Comparison of ENCODE assay signal across 8 mouse cellular contexts in genomic region chr2:35270531-35270984, GRCm38 (mm10). TPM values are rescaled to one million over a fixed set of nuclear protein-coding genes. Genes with fewer than 3 reads are reported as not detected.
DNase-seq lines count a peak whose midpoint lies in the region; ATAC-seq and TF ChIP-seq lines count a peak whose summit lies in the region.

No protein-coding gene starts in this region.

- no peaks in the 10 kb centered on the region for H3K27me3 ChIP-seq in C2C12 (ENCODE audit: control insufficient read depth, insufficient read depth, insufficient read length)
- no peaks in the 10 kb centered on the region for H3K27me3 ChIP-seq in embryonic facial prominence, embryonic 10.5 days (replicated peaks; ENCODE audit: low read depth, poor library complexity, severe bottlenecking)
- H3K27me3 ChIP-seq in heart, embryonic 10.5 days (ENCODE audit: insufficient read depth, poor library complexity, severe bottlenecking), result no peaks in the 10 kb centered on the region; the same call in 1 of the 2 replicates
- H3K27me3 ChIP-seq in kidney, embryonic 14.5 days (ENCODE audit: control insufficient read depth, insufficient read depth, low read length), result no peaks in the 10 kb centered on the region
- H3K27me3 ChIP-seq in liver, postnatal 0 days (ENCODE audit: insufficient read depth, low read length), result no peaks in the 10 kb centered on the region
- H3K27me3 ChIP-seq in neural tube, embryonic 11.5 days (ENCODE audit: control insufficient read depth, insufficient read depth, low read length), result no peaks in the 10 kb centered on the region

- H3K27ac ChIP-seq in embryonic facial prominence, embryonic 10.5 days (replicated peaks), result peak overlapping the region; percentile 54
- peak overlapping the region; percentile 71 for H3K27ac ChIP-seq in heart, embryonic 10.5 days
- no peak overlapping the region for H3K27ac ChIP-seq in kidney, embryonic 14.5 days (ENCODE audit: low read depth, low read length)
- H3K27ac ChIP-seq in liver, postnatal 0 days (ENCODE audit: low read depth), result no peak overlapping the region
- no peak overlapping the region for H3K27ac ChIP-seq in neural tube, embryonic 11.5 days (ENCODE audit: low read depth, low read length)

- DNase-seq in T-cell, adult 2 months (ENCODE audit: low spot score), result peak; percentile 62
- DNase-seq in embryonic facial prominence, embryonic 10.5 days (ENCODE audit: low spot score), result peak; percentile 73
- DNase-seq in heart, embryonic 10.5 days (ENCODE audit: low spot score), result peak; percentile 93
- DNase-seq in liver, postnatal 0 days, result peak; percentile 58
- peak; percentile 70 for DNase-seq in neural tube, embryonic 11.5 days (ENCODE audit: low spot score)
- DNase-seq in yolk sac, embryonic 10.5 days (ENCODE audit: low spot score), result peak; percentile 54

- H3ac ChIP-seq in C2C12 (ENCODE audit: control insufficient read depth, insufficient read length, low read depth), result peak overlapping the region; percentile 14

- peaks cover 67% of the 10 kb centered on the region for H3K4me1 ChIP-seq in embryonic facial prominence, embryonic 10.5 days
- peaks cover 81% of the 10 kb centered on the region for H3K4me1 ChIP-seq in heart, embryonic 10.5 days
- H3K4me1 ChIP-seq in kidney, embryonic 14.5 days (ENCODE audit: control insufficient read depth, insufficient read depth, low read length), result peaks cover 18% of the 10 kb centered on the region
- peaks cover 2% of the 10 kb centered on the region; the same call in 1 of the 2 replicates for H3K4me1 ChIP-seq in liver, postnatal 0 days (ENCODE audit: insufficient read depth)
- no peaks in the 10 kb centered on the region for H3K4me1 ChIP-seq in neural tube, embryonic 11.5 days (ENCODE audit: control insufficient read depth, insufficient read depth, low read length)

- 21% methylated on average over 10 of the region's 10 CpGs for WGBS in embryonic facial prominence, embryonic 10.5 days
- 10% methylated on average over 10 of the region's 10 CpGs for WGBS in heart, embryonic 10.5 days
- 8% methylated on average over 10 of the region's 10 CpGs for WGBS in kidney, embryonic 14.5 days
- 25% methylated on average over 10 of the region's 10 CpGs for WGBS in liver, postnatal 0 days (ENCODE audit: insufficient replicate concordance)
- WGBS in neural tube, embryonic 11.5 days, result 11% methylated on average over 10 of the region's 10 CpGs

- no peak for TF ChIP-seq EP300 in liver, postnatal 0 days (IDR thresholded peaks at IDR 0.05; ENCODE audit: low read depth)

- H3K79me2 ChIP-seq in C2C12 (ENCODE audit: control insufficient read depth, insufficient read depth), result peaks cover 55% of the 10 kb centered on the region

- 0 out of 2 replicates have a peak overlapping the region, but pooled peaks have one; percentile 10 for H3K4me2 ChIP-seq in kidney, embryonic 14.5 days (replicated peaks; ENCODE audit: low read depth, low read length)
- no peak overlapping the region for H3K4me2 ChIP-seq in liver, postnatal 0 days (ENCODE audit: low read depth, low read length)
- H3K4me2 ChIP-seq in neural tube, embryonic 11.5 days (ENCODE audit: low read depth), result 0 out of 2 replicates have a peak overlapping the region, but pooled peaks have one; percentile 2

- peak; percentile 54 for TF ChIP-seq CTCF in C2C12 (IDR thresholded peaks at IDR 0.05; ENCODE audit: control insufficient read depth, insufficient read depth, insufficient read length)
- TF ChIP-seq CTCF in liver, postnatal 0 days (IDR thresholded peaks at IDR 0.05; ENCODE audit: low read depth), result peak; percentile 87

- ATAC-seq in kidney, embryonic 14.5 days (ENCODE audit: low FRiP score, low TSS enrichment), result peak; percentile 41; the same call in 1 of the 2 replicates
- ATAC-seq in liver, postnatal 0 days, result peak; percentile 40; the same call in 1 of the 2 replicates
- ATAC-seq in neural tube, embryonic 11.5 days (ENCODE audit: insufficient read depth, low FRiP score, low TSS enrichment), result no peak

- no peaks in the 10 kb centered on the region for H3K9me3 ChIP-seq in embryonic facial prominence, embryonic 10.5 days
- H3K9me3 ChIP-seq in heart, embryonic 10.5 days, result no peaks in the 10 kb centered on the region
- H3K9me3 ChIP-seq in kidney, embryonic 14.5 days (ENCODE audit: control insufficient read depth, low read length), result no peaks in the 10 kb centered on the region
- H3K9me3 ChIP-seq in liver, postnatal 0 days (ENCODE audit: low read length), result no peaks in the 10 kb centered on the region
- H3K9me3 ChIP-seq in neural tube, embryonic 11.5 days (ENCODE audit: control insufficient read depth, low read length), result no peaks in the 10 kb centered on the region

- H3K79me3 ChIP-seq in C2C12 (ENCODE audit: low read depth), result peaks cover 5% of the 10 kb centered on the region

- no peak overlapping the region for H3K4me3 ChIP-seq in C2C12 (ENCODE audit: insufficient read depth, poor library complexity, severe bottlenecking)
- no peak overlapping the region for H3K4me3 ChIP-seq in embryonic facial prominence, embryonic 10.5 days
- peak overlapping the region; percentile 18; the same call in 1 of the 2 replicates for H3K4me3 ChIP-seq in heart, embryonic 10.5 days
- H3K4me3 ChIP-seq in kidney, embryonic 14.5 days (ENCODE audit: low read length), result no peak overlapping the region
- no peak overlapping the region for H3K4me3 ChIP-seq in liver, postnatal 0 days (ENCODE audit: low read depth, low read length)
- no peak overlapping the region for H3K4me3 ChIP-seq in neural tube, embryonic 11.5 days (ENCODE audit: low read depth, low read length)

- H3K9ac ChIP-seq in kidney, embryonic 14.5 days (ENCODE audit: low read depth, low read length), result no peak overlapping the region
- no peak overlapping the region for H3K9ac ChIP-seq in liver, postnatal 0 days (replicated peaks)
- no peak overlapping the region for H3K9ac ChIP-seq in neural tube, embryonic 11.5 days (ENCODE audit: low read length)

- peaks cover 9% of the 10 kb centered on the region for H3K36me3 ChIP-seq in C2C12 (ENCODE audit: control insufficient read depth, insufficient read depth)
- H3K36me3 ChIP-seq in embryonic facial prominence, embryonic 10.5 days (replicated peaks), result no peaks in the 10 kb centered on the region
- no peaks in the 10 kb centered on the region for H3K36me3 ChIP-seq in heart, embryonic 10.5 days
- H3K36me3 ChIP-seq in kidney, embryonic 14.5 days (ENCODE audit: control insufficient read depth, insufficient read depth, low read length), result no peaks in the 10 kb centered on the region
- H3K36me3 ChIP-seq in liver, postnatal 0 days (replicated peaks; ENCODE audit: insufficient read depth, low read length), result no peaks in the 10 kb centered on the region
- H3K36me3 ChIP-seq in neural tube, embryonic 11.5 days (ENCODE audit: control insufficient read depth, insufficient read depth, low read length), result no peaks in the 10 kb centered on the region

TF ChIP-seq in C2C12, 6 proteins besides CTCF, POLR2A, EP300 and RAD21:
- TF ChIP-seq USF1 (IDR thresholded peaks at IDR 0.05; ENCODE audit: low read depth) (no peak), MYOD1 (IDR thresholded peaks at IDR 0.05; ENCODE audit: control insufficient read depth, insufficient read length, low read depth) (no peak), CEBPB (IDR thresholded peaks at IDR 0.05; ENCODE audit: low read depth) (no peak), MAX (IDR thresholded peaks at IDR 0.05) (peak; percentile 28), FOSL1 (IDR thresholded peaks at IDR 0.05; ENCODE audit: insufficient read depth, low read length, poor library complexity, severe bottlenecking) (no peak), MYOG (IDR thresholded peaks at IDR 0.05; ENCODE audit: control insufficient read depth, extremely low read depth, insufficient read length) (no peak)

RNA-seq across cellular contexts. Expression of gene Gsn, which starts 14.4 kb away (rescaled TPM):
- 166 TPM for polyA plus RNA-seq in C2C12 (2012; fragmentation: generic; extraction: Trizol)
- 13.6 and 18.9 TPM in 2 replicates for polyA plus RNA-seq in embryonic facial prominence, embryonic 10.5 days (2016; fragmentation: Nextera tagmentation; extraction: Ambion mirVana)
- 52.5 and 84.3 TPM in 2 replicates for polyA plus RNA-seq in heart, embryonic 10.5 days (2016; fragmentation: Nextera tagmentation; extraction: Ambion mirVana)
- polyA plus RNA-seq in kidney, embryonic 14.5 days (2014; fragmentation: Nextera tagmentation; extraction: Ambion mirVana), result 57.6 and 84.2 TPM in 2 replicates
- 56.1 and 59.7 TPM in 2 replicates for polyA plus RNA-seq in liver, postnatal 0 days (2015; fragmentation: Nextera tagmentation; extraction: Ambion mirVana)
- 30.6 and 36.0 TPM in 2 replicates for polyA plus RNA-seq in neural tube, embryonic 11.5 days (2014; fragmentation: Nextera tagmentation; extraction: Ambion mirVana)

Comparison
In these comparisons a context has a peak if more than half of its experiments do, and no peak if none do; other contexts are left out.
1. H3K27ac ChIP-seq: peak in embryonic facial prominence, embryonic 10.5 days (single experiment) and heart, embryonic 10.5 days (single experiment); none in kidney, embryonic 14.5 days (single experiment), liver, postnatal 0 days (single experiment) and neural tube, embryonic 11.5 days (single experiment).
2. Peak in every context shown above with its lines, with median percentiles within 50 percentile points of each other: DNase-seq.